Mouse (Mus musculus) brain, embryonic 14.5 days (tissue): ENCODE measurements around the gene Csf2rb.

Experiments used
- CTCF ChIP-seq: fragments of 200-500 bp; IDR thresholded peaks from 2 replicates; pipeline ENCODE4 v1.5.1; 2012; ENCODE audit warnings: inconsistent platforms, mild to moderate bottlenecking, moderate library complexity, borderline replicate concordance; ENCODE audit not compliant: insufficient read depth, insufficient read length; ENCODE audit errors: extremely low read depth
- POLR2A ChIP-seq: fragments of 200-500 bp; IDR thresholded peaks from 2 replicates; pipeline ENCODE4 v1.6.1; 2012; ENCODE audit warnings: mild to moderate bottlenecking, inconsistent platforms, borderline replicate concordance; ENCODE audit not compliant: poor library complexity, insufficient read depth, insufficient read length, severe bottlenecking; ENCODE audit errors: extremely low read depth

DNA sequence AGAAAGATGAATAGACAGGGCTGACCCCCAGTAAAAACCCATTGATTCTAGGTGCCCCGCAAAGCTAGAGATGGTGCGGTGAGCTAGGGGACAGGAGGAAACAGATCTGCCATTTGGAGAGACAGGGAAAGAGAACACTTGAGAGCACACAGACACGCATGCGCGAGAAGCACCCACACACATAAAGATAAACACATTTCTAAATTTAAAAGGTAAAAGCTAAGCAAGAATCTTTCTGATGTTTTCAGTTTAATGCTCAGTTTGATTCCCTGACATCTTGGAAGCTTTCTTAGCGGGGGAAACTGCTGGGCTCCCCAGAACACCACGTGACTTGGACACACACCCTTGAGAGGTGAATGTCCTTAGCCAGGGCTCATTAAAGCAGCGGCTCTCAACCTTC, 41.3 kb downstream of the Csf2rb start:
- TF ChIP-seq POLR2A, result no peak
- TF ChIP-seq CTCF, result no peak
